Mouse (Mus musculus) left cerebral cortex, adult 9 months (tissue): Measurements from ENCODE around the gene Vmn2r105.

ENCODE experiments used
- DNase-seq, 2 experiments: peaks; one replicate each; pipeline ENCODE4 v3.0.0; 2022; ENCODE audit warnings: low spot score in 2 of 2

The Vmn2r105 gene

DNA sequence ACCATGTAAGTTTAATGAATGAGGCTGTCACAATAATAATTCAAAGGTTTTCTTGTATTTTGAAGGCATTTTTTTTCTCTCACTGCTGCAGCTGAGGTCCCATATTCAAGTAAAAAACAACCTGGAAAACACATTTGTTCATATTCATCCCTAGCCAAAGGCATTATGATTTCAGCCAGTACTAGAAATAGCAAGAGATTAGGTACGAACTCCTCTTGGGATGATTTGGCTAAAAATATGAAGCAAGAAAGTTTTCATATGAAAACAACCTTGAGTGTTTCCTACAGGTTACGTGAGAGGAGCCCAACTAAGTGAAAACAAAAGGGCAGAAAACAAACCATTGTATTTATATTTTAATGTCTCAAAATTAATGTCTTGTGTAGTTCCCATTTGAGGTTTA lies at the start of gene Vmn2r105:
TSS of gene Vmn2r105 (minus strand) at position 101 of the 400 bp plus-strand sequence.
- DNase-seq, result no peak

DNA sequence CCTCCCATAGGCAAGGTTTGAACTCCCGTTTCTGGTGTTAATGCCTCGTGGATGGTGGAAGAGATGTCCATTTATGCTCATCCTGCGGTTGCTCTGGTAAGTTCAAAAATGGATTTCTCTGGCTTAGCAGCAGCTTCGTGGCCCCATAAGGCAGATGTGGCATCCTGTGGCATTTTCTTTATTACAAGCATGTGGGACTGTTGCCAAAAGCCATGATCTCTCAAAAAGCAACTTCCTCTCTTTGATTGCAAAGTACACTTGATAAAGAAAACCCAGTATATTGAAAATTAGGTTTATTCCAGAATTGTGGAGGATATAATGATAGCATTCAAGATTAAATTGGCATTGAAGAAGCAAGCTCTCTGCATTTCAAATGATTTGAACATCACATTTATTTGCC lies 20.7 kb upstream of the Vmn2r105 start:
- DNase-seq, result no peak

DNA sequence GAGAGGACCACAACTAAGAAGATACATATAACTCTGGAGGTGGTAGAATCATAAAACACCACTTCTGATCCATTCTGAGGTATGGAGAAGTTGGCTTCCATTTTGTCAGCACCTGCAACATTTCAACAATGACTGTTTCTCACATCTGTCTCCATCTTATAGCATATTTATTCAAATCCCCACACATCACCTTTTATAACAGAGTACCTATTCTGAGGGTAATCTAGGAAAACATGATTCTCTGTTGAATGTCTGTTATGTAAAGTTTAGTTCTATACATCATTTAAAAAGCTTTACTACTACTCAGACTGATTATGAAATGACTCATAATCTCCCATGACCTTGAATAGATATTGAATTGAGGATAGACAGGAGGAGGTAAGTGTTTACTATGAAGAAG lies 51.9 kb downstream of the Vmn2r105 start, which contains the start of gene Fpr-rs6:
TSS of gene Fpr-rs6 (minus strand) at position 101 of the 400 bp plus-strand sequence.
- DNase-seq, result no peak
